Comparison of ENCODE assay signal across 21 mouse cellular contexts in genomic region chr11:57506899-57507298, GRCm38 (mm10). TPM values are rescaled to one million over a fixed set of nuclear protein-coding genes. Genes with fewer than 3 reads are reported as not detected.
DNase-seq lines count a peak whose midpoint lies in the region; ATAC-seq and TF ChIP-seq lines count a peak whose summit lies in the region.
"Had no signal": no experiment of that assay in that cellular context is flagged by ENCODE, and none has a peak within 500 bp of the region (broad histone marks: within the 10 kb centered on the region; RNA-seq: fewer than 3 reads in every experiment).

No protein-coding gene starts in this region.

- H3K4me1 ChIP-seq in hindbrain, embryonic 13.5 days (replicated peaks): 0 out of 2 replicates have a peak, but pooled peaks cover 4% of the 10 kb centered on the region
- H3K4me1 ChIP-seq in hindbrain, embryonic 12.5 days: no peaks in the 10 kb centered on the region
- H3K4me1 ChIP-seq in forebrain, postnatal 0 days (ENCODE audit: insufficient read depth): no peaks in the 10 kb centered on the region
- H3K4me1 ChIP-seq in midbrain, embryonic 11.5 days (ENCODE audit: control insufficient read depth, insufficient read depth, low read length): 0 out of 2 replicates have a peak, but pooled peaks cover 4% of the 10 kb centered on the region
- no peaks in the 10 kb centered on the region for H3K4me1 ChIP-seq in liver, postnatal 0 days (ENCODE audit: insufficient read depth)
- H3K4me1 ChIP-seq: embryonic facial prominence, embryonic 13.5 days; limb, embryonic 10.5 days; lung, embryonic 15.5 days had no signal

- no peak overlapping the region for H3K9ac ChIP-seq in hindbrain, embryonic 13.5 days
- no peak overlapping the region for H3K9ac ChIP-seq in hindbrain, embryonic 12.5 days
- no peak overlapping the region for H3K9ac ChIP-seq in forebrain, postnatal 0 days
- H3K9ac ChIP-seq in midbrain, embryonic 11.5 days (ENCODE audit: low read length): no peak overlapping the region
- no peak overlapping the region for H3K9ac ChIP-seq in liver, postnatal 0 days (replicated peaks)
- H3K9ac ChIP-seq: embryonic facial prominence, embryonic 13.5 days; liver, embryonic 12.5 days; lung, embryonic 15.5 days had no signal

- no peak overlapping the region for H3K4me3 ChIP-seq in hindbrain, embryonic 13.5 days
- no peak overlapping the region for H3K4me3 ChIP-seq in hindbrain, embryonic 12.5 days
- H3K4me3 ChIP-seq in forebrain, postnatal 0 days (ENCODE audit: low read depth, low read length): no peak overlapping the region
- H3K4me3 ChIP-seq in midbrain, embryonic 11.5 days (ENCODE audit: low read depth, low read length): no peak overlapping the region
- H3K4me3 ChIP-seq in liver, postnatal 0 days (ENCODE audit: low read depth, low read length): no peak overlapping the region
- H3K4me3 ChIP-seq: embryonic facial prominence, embryonic 13.5 days; limb, embryonic 10.5 days; liver, embryonic 12.5 days; lung, embryonic 15.5 days had no signal

- H3K27ac ChIP-seq in hindbrain, embryonic 13.5 days: peak overlapping the region; percentile 31; the same call in 1 of the 2 replicates
- no peak overlapping the region for H3K27ac ChIP-seq in hindbrain, embryonic 12.5 days
- no peak overlapping the region; the same call in 1 of the 2 replicates for H3K27ac ChIP-seq in forebrain, postnatal 0 days (ENCODE audit: low read depth, low read length)
- peak overlapping the region; percentile 36 for H3K27ac ChIP-seq in midbrain, embryonic 11.5 days (ENCODE audit: low read depth, low read length)
- no peak overlapping the region for H3K27ac ChIP-seq in liver, postnatal 0 days (ENCODE audit: low read depth)
- H3K27ac ChIP-seq: embryonic facial prominence, embryonic 13.5 days; kidney, postnatal 0 days; limb, embryonic 10.5 days; liver, embryonic 12.5 days; lung, embryonic 15.5 days; macrophage had no signal

- DNase-seq in brain, embryonic 18.5 days (ENCODE audit: low read depth, low spot score): peak; percentile 46
- DNase-seq in forebrain, postnatal 0 days: peak; percentile 68
- no peak for DNase-seq in midbrain, embryonic 11.5 days (ENCODE audit: low spot score, missing footprints)
- no peak for DNase-seq in spleen, adult 18-20 months
- no peak for DNase-seq in liver
- DNase-seq in liver, postnatal 0 days: no peak
- DNase-seq: adrenal gland, postnatal 25 days; cerebellum, adult 9-10 months; heart, adult 18-20 months; heart, postnatal 4 days; kidney, adult 11 months; retina, postnatal 1 day; thymus, postnatal 4 days had no signal

- no peaks in the 10 kb centered on the region for H3K27me3 ChIP-seq in hindbrain, embryonic 13.5 days
- no peaks in the 10 kb centered on the region for H3K27me3 ChIP-seq in hindbrain, embryonic 12.5 days
- H3K27me3 ChIP-seq in forebrain, postnatal 0 days (ENCODE audit: insufficient read depth, low read length): no peaks in the 10 kb centered on the region
- H3K27me3 ChIP-seq in midbrain, embryonic 11.5 days (ENCODE audit: control insufficient read depth, insufficient read depth, low read length): no peaks in the 10 kb centered on the region
- H3K27me3 ChIP-seq in liver, postnatal 0 days (ENCODE audit: insufficient read depth, low read length): no peaks in the 10 kb centered on the region
- H3K27me3 ChIP-seq: embryonic facial prominence, embryonic 13.5 days; liver, embryonic 12.5 days; lung, embryonic 15.5 days had no signal

- ATAC-seq in hindbrain, embryonic 13.5 days (ENCODE audit: low FRiP score): no peak
- ATAC-seq in hindbrain, embryonic 12.5 days (ENCODE audit: low FRiP score): no peak
- ATAC-seq in forebrain, postnatal 0 days: peak; percentile 91
- no peak for ATAC-seq in midbrain, embryonic 11.5 days (ENCODE audit: low FRiP score)
- ATAC-seq in liver, postnatal 0 days: no peak
- ATAC-seq: liver, embryonic 12.5 days had no signal

- H3K4me2 ChIP-seq in hindbrain, embryonic 13.5 days: no peak overlapping the region
- H3K4me2 ChIP-seq in hindbrain, embryonic 12.5 days (replicated peaks): no peak overlapping the region
- no peak overlapping the region for H3K4me2 ChIP-seq in forebrain, postnatal 0 days (ENCODE audit: low read depth)
- no peak overlapping the region for H3K4me2 ChIP-seq in midbrain, embryonic 11.5 days
- no peak overlapping the region for H3K4me2 ChIP-seq in liver, postnatal 0 days (ENCODE audit: low read depth, low read length)
- H3K4me2 ChIP-seq: embryonic facial prominence, embryonic 13.5 days; liver, embryonic 12.5 days; lung, embryonic 15.5 days had no signal

- no peaks in the 10 kb centered on the region for H3K9me3 ChIP-seq in hindbrain, embryonic 13.5 days
- H3K9me3 ChIP-seq in hindbrain, embryonic 12.5 days (replicated peaks): no peaks in the 10 kb centered on the region
- H3K9me3 ChIP-seq in forebrain, postnatal 0 days (ENCODE audit: low read length): no peaks in the 10 kb centered on the region
- no peaks in the 10 kb centered on the region for H3K9me3 ChIP-seq in midbrain, embryonic 11.5 days (ENCODE audit: control insufficient read depth, low read length)
- no peaks in the 10 kb centered on the region for H3K9me3 ChIP-seq in liver, postnatal 0 days (ENCODE audit: low read length)
- H3K9me3 ChIP-seq: embryonic facial prominence, embryonic 13.5 days; limb, embryonic 10.5 days; liver, embryonic 12.5 days; lung, embryonic 15.5 days had no signal

- WGBS in hindbrain, embryonic 13.5 days: 40% methylated on average over 6 of the region's 6 CpGs
- whole genome bisulfite sequencing in hindbrain, embryonic 12.5 days: 58% methylated on average over 6 of the region's 6 CpGs
- 21% methylated on average over 6 of the region's 6 CpGs for WGBS in forebrain, postnatal 0 days
- 39% methylated on average over 6 of the region's 6 CpGs for WGBS in midbrain, embryonic 11.5 days
- WGBS in liver, postnatal 0 days (ENCODE audit: insufficient replicate concordance): 76% methylated on average over 6 of the region's 6 CpGs

- H3K36me3 ChIP-seq in hindbrain, embryonic 13.5 days: peaks cover 79% of the 10 kb centered on the region
- H3K36me3 ChIP-seq in hindbrain, embryonic 12.5 days: peaks cover 78% of the 10 kb centered on the region
- peaks cover 51% of the 10 kb centered on the region for H3K36me3 ChIP-seq in forebrain, postnatal 0 days (ENCODE audit: insufficient read depth)
- peaks cover 6% of the 10 kb centered on the region for H3K36me3 ChIP-seq in midbrain, embryonic 11.5 days (ENCODE audit: control insufficient read depth, insufficient read depth, low read length)
- peaks cover 67% of the 10 kb centered on the region for H3K36me3 ChIP-seq in liver, postnatal 0 days (replicated peaks; ENCODE audit: insufficient read depth, low read length)

- TF ChIP-seq CTCF in forebrain, postnatal 0 days (IDR thresholded peaks at IDR 0.05; ENCODE audit: low read depth): no peak
- TF ChIP-seq CTCF in liver, postnatal 0 days (IDR thresholded peaks at IDR 0.05; ENCODE audit: low read depth): no peak

- TF ChIP-seq EP300 in liver, postnatal 0 days (IDR thresholded peaks at IDR 0.05; ENCODE audit: low read depth): no peak

RNA-seq across cellular contexts. Expression of gene Fam114a2, which starts 11.5 kb away (rescaled TPM):
- polyA plus RNA-seq in hindbrain, embryonic 13.5 days (2015; fragmentation: Nextera tagmentation; extraction: Ambion mirVana): 92.7 and 94.9 TPM in 2 replicates
- polyA plus RNA-seq in hindbrain, embryonic 12.5 days (2016; fragmentation: Nextera tagmentation; extraction: Ambion mirVana): 86.3 and 88.2 TPM in 2 replicates
- 43.6 and 43.7 TPM in 2 replicates for total RNA-seq in forebrain, postnatal 0 days (2014; rRNA removed)
- 51.0 and 61.0 TPM in 2 replicates for polyA plus RNA-seq in forebrain, postnatal 0 days (2015; fragmentation: Nextera tagmentation; extraction: Ambion mirVana)
- 52.5 and 56.4 TPM in 2 replicates for polyA plus RNA-seq in midbrain, embryonic 11.5 days (2014; fragmentation: Nextera tagmentation; extraction: Ambion mirVana)
- 22.7 and 22.9 TPM in 2 replicates for polyA plus RNA-seq in liver, postnatal 0 days (2015; fragmentation: Nextera tagmentation; extraction: Ambion mirVana)

RNA-seq across cellular contexts. Expression of gene Mfap3, which starts 11.6 kb away (rescaled TPM):
- polyA plus RNA-seq in hindbrain, embryonic 13.5 days (2015; fragmentation: Nextera tagmentation; extraction: Ambion mirVana): 62.7 and 66.8 TPM in 2 replicates
- polyA plus RNA-seq in hindbrain, embryonic 12.5 days (2016; fragmentation: Nextera tagmentation; extraction: Ambion mirVana): 57.6 and 59.7 TPM in 2 replicates
- 40.7 and 49.9 TPM in 2 replicates for total RNA-seq in forebrain, postnatal 0 days (2014; rRNA removed)
- polyA plus RNA-seq in forebrain, postnatal 0 days (2015; fragmentation: Nextera tagmentation; extraction: Ambion mirVana): 33.2 and 52.9 TPM in 2 replicates
- polyA plus RNA-seq in midbrain, embryonic 11.5 days (2014; fragmentation: Nextera tagmentation; extraction: Ambion mirVana): 61.9 and 66.0 TPM in 2 replicates
- polyA plus RNA-seq in liver, postnatal 0 days (2015; fragmentation: Nextera tagmentation; extraction: Ambion mirVana): 11.7 and 13.6 TPM in 2 replicates

Comparison
In these comparisons a context has a peak if more than half of its experiments do, and no peak if none do; other contexts are left out.
1. H3K27ac ChIP-seq: peak in hindbrain, embryonic 13.5 days (single experiment) and midbrain, embryonic 11.5 days (single experiment); none in hindbrain, embryonic 12.5 days (single experiment), forebrain, postnatal 0 days (single experiment) and liver, postnatal 0 days (single experiment).
2. DNase-seq: peak in brain, embryonic 18.5 days (single experiment) and forebrain, postnatal 0 days (single experiment); none in midbrain, embryonic 11.5 days (single experiment), spleen, adult 18-20 months (0 of 2), liver (single experiment) and liver, postnatal 0 days (single experiment).